Mouse (Mus musculus) cortical plate, adult 2 months (tissue): ENCODE data around the gene Cadm4.

ENCODE experiments used
- CTCF ChIP-seq: fragments of 200-500 bp; IDR thresholded peaks from 2 replicates; pipeline ENCODE4 v1.5.1; 2011; ENCODE audit warnings: mild to moderate bottlenecking, control low read depth, low read length; ENCODE audit not compliant: insufficient read depth; ENCODE audit errors: extremely low read depth
- POLR2A ChIP-seq: fragments of 200-500 bp; IDR thresholded peaks from 2 replicates; pipeline ENCODE4 v1.6.1; 2011; ENCODE audit warnings: mild to moderate bottlenecking, low read length, control low read depth; ENCODE audit not compliant: insufficient read depth; ENCODE audit errors: extremely low read depth

GRCm38 (mm10) chr7:24538701-24539100, 56.9 kb downstream of the Cadm4 start:
- no peak for TF ChIP-seq POLR2A
- TF ChIP-seq CTCF: no peak
